Mouse (Mus musculus) limb, embryonic 12.5 days (tissue): Measurements from ENCODE around the gene Olfr55. TPM values are rescaled to one million over a fixed set of nuclear protein-coding genes. Genes with fewer than 3 reads are reported as not detected.
"Not testable (repeated sequence)": the region's sequence is repeated elsewhere in the genome, so short reads cannot be mapped to it uniquely, and the experiment has no call there.

ENCODE experiments used
- ATAC-seq: fragments of 200-750 bp; cut with Nextera tagmentation; 2 replicates; pipeline ENCODE4 v1.8.0; 2017; ENCODE audit warnings: low read depth, moderate TSS enrichment; ENCODE audit not compliant: insufficient number of reproducible peaks, insufficient read depth, low FRiP score, low TSS enrichment
- H3K27ac ChIP-seq: fragments of 300-500 bp; sonication (generic); 2 replicates; pipeline ENCODE4 v1.5.1; 2016; ENCODE audit warnings: mild to moderate bottlenecking, moderate library complexity
- H3K27me3 ChIP-seq: fragments of 300-500 bp; sonication (generic); 2 replicates; pipeline ENCODE4 v1.6.1; 2016; ENCODE audit warnings: mild to moderate bottlenecking, moderate library complexity
- H3K36me3 ChIP-seq: fragments of 300-500 bp; sonication (generic); 2 replicates; pipeline ENCODE4 v1.6.1; 2016; ENCODE audit warnings: mild to moderate bottlenecking, moderate library complexity
- H3K4me1 ChIP-seq: fragments of 300-500 bp; sonication (generic); replicated peaks from 2 replicates; pipeline ENCODE4 v1.6.1; 2016
- H3K4me2 ChIP-seq: fragments of 300-500 bp; sonication (generic); 2 replicates; pipeline ENCODE4 v1.6.1; 2016; ENCODE audit warnings: mild to moderate bottlenecking, moderate library complexity
- H3K4me3 ChIP-seq: fragments of 300-500 bp; sonication (generic); replicated peaks from 2 replicates; pipeline ENCODE4 v1.5.1; 2016; ENCODE audit warnings: mild to moderate bottlenecking
- H3K9ac ChIP-seq: fragments of 300-500 bp; sonication (generic); replicated peaks from 2 replicates; pipeline ENCODE4 v1.6.1; 2016; ENCODE audit warnings: mild to moderate bottlenecking, moderate library complexity
- H3K9me3 ChIP-seq: fragments of 300-500 bp; sonication (generic); 2 replicates; pipeline ENCODE4 v1.6.1; 2016; ENCODE audit warnings: mild to moderate bottlenecking, moderate library complexity
- WGBS: fragments of 180-500 bp; shearing (Covaris S2); methylation state at CpG from one replicate; pipeline ENCODE4 v1.1.7; 2016; 5-methylcytosine and 5-hydroxymethylcytosine counted together
- polyA plus RNA-seq: library from polyadenylated mRNA; unstranded; fragments of >200 nt; fragmentation: Nextera tagmentation; extraction: Ambion mirVana; gene quantifications from 2 replicates; pipeline ENCODE4 v1.2.1, GENCODE M21; 2016

Gene Olfr55
- polyA plus RNA-seq: not detected in 2 replicates

DNA sequence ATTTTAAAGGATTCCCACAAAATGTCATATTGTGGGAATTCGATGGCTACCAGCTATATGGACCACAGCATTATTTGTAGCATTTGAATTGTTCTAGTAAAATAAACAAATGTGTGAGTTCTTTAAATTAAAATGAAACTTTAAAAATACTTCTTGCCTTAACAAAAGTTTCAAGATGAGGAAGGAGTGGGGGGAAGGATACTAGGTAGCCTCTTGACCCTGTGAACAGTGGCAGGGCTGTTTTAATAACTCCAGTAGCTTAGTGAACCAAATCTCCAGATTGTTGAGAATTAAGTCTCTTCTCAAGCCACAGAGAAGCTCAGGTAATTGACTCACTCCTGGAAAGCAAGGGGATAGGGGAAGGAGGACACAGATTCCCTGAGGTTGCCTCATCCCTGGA, at the start of gene Olfr55:
Olfr55 (plus strand) TSS at position 301 of the 400 bp plus-strand sequence.
- not testable (repeated sequence) for ATAC-seq, H3K4me1 ChIP-seq

GRCm38 (mm10) chr17:33124546-33124945, 43.7 kb upstream of the Olfr55 start:
- Histone ChIP-seq H3K9me3 (no peaks in the 10 kb centered on the region), H3K36me3 (no peaks in the 10 kb centered on the region), H3K9ac (no peak overlapping the region), H3K4me2 (no peak overlapping the region), H3K27me3 (no peaks in the 10 kb centered on the region), H3K27ac (no peak overlapping the region), H3K4me1 (no peaks in the 10 kb centered on the region), H3K4me3 (no peak overlapping the region)
- no peak for ATAC-seq

More for the DNA sequence above, at the start of gene Olfr55:
- not testable (repeated sequence) for H3K4me2 ChIP-seq, H3K9ac ChIP-seq, H3K9me3 ChIP-seq, H3K36me3 ChIP-seq, H3K27ac ChIP-seq, H3K27me3 ChIP-seq, H3K4me3 ChIP-seq
- 77% methylated on average over 1 of the region's 1 CpGs for WGBS

- no peak for ATAC-seq
- H3K9ac ChIP-seq: no peak overlapping the region
- no peaks in the 10 kb centered on the region for H3K9me3 ChIP-seq
- no peak overlapping the region for H3K4me3 ChIP-seq
- H3K27ac ChIP-seq: no peak overlapping the region
- 66% methylated on average over 2 of the region's 2 CpGs for WGBS
- H3K4me2 ChIP-seq: no peak overlapping the region
- no peaks in the 10 kb centered on the region for H3K4me1 ChIP-seq
- no peaks in the 10 kb centered on the region for H3K27me3 ChIP-seq
- H3K36me3 ChIP-seq: no peaks in the 10 kb centered on the region
Measured at GRCm38 (mm10) chr17:33126257-33126656, 42.0 kb upstream of the Olfr55 start.

DNA sequence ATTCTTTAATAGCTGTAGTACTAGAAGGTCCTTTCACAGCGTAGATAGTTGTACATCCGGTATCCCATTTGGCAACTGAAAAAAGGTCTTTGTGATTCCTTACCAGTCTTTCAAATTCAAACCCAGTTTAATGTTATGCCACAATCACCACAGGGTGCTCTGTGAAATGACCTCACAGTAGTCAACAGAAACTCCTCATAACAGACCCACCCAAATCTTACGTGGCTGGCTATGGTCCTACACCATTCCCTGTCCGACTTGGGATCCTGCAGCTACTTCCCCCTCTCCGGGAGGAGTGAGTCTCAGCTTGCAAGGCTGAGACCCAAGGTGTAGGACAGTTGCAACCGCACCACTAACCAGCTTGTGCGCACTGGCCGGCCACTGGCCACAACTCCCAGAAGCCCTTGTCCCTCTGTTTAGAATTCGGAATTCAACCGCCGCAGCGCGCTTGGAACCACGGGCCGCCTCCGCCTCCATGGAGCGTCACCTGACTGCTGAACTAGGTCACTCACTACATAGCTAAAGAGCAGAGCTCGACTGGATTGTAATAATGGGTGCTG, 28.9 kb upstream of the Olfr55 start, which contains the start of gene Morc2b:
Morc2b (minus strand) TSS at position 423 of the 560 bp plus-strand sequence.
- Histone ChIP-seq H3K36me3 (no peaks in the 10 kb centered on the region), H3K27me3 (no peaks in the 10 kb centered on the region), H3K4me1 (no peaks in the 10 kb centered on the region), H3K4me3 (no peak within 1 kb of the TSS), H3K9me3 (0 out of 2 replicates have a peak, but pooled peaks cover 4% of the 10 kb centered on the region), H3K4me2 (no peak within 1 kb of the TSS), H3K9ac (no peak within 1 kb of the TSS), H3K27ac (no peak within 1 kb of the TSS)
- ATAC-seq: no peak
- WGBS: 70% methylated on average over 18 of the region's 18 CpGs

DNA sequence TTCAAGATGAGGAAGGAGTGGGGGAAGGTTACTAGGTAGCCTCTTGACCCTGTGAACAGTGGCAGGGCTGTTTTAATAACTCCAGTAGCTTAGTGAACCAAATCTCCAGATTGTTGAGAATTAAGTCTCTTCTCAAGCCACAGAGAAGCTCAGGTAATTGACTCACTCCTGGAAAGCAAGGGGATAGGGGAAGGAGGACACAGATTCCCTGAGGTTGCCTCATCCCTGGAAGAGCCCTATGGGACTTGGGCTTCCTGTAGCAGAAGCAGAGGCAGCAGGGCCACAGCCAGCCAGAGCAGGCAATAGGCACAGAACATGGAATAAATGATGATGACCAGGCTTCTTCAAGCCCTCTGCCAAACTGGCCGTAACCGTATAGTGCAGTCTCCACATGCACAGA, 22.8 kb downstream of the Olfr55 start, which contains the start of gene Olfr239:
Olfr239 (plus strand) TSS at position 301 of the 400 bp plus-strand sequence.
- H3K36me3 ChIP-seq, H3K9ac ChIP-seq, H3K4me1 ChIP-seq, H3K27ac ChIP-seq, ATAC-seq, H3K27me3 ChIP-seq, H3K4me3 ChIP-seq, H3K4me2 ChIP-seq, H3K9me3 ChIP-seq: not testable (repeated sequence)
- WGBS: no CpG with 5 or more reads among the region's 2 CpGs

GRCm38 (mm10) chr17:33221590-33221989, 53.3 kb downstream of the Olfr55 start, which contains the start of gene Olfr1564:
Gene Olfr1564, minus strand, starts transcription at chr17:33221690.
- H3K4me1 ChIP-seq: no peaks in the 10 kb centered on the region
- H3K27ac ChIP-seq: no peak within 1 kb of the TSS
- 85% methylated on average over 2 of the region's 2 CpGs for WGBS
- H3K4me2 ChIP-seq: no peak within 1 kb of the TSS
- no peak for ATAC-seq
- H3K27me3 ChIP-seq: no peaks in the 10 kb centered on the region
- no peak within 1 kb of the TSS for H3K4me3 ChIP-seq
- no peaks in the 10 kb centered on the region for H3K36me3 ChIP-seq
- peaks cover 9% of the 10 kb centered on the region; the same call in 1 of the 2 replicates for H3K9me3 ChIP-seq
- H3K9ac ChIP-seq: no peak within 1 kb of the TSS

Other genes with a start within 250 kb of the Olfr55 start
- gene Cyp4f13, start 221.0 kb upstream of the Olfr55 start, polyA plus RNA-seq: 6.6 and 8.5 TPM in 2 replicates
- 12.0 and 13.1 TPM in 2 replicates for gene Zfp472, start 202.6 kb upstream of the Olfr55 start, polyA plus RNA-seq
- 15.2 and 16.1 TPM in 2 replicates for gene Zfp952, start 175.3 kb upstream of the Olfr55 start, polyA plus RNA-seq
- gene Zfp763, start 135.0 kb upstream of the Olfr55 start, polyA plus RNA-seq: 18.2 and 18.9 TPM in 2 replicates
- not detected in 2 replicates for gene 4921501E09Rik, start 100.4 kb upstream of the Olfr55 start, polyA plus RNA-seq
- gene Zfp563, start 79.1 kb upstream of the Olfr55 start, polyA plus RNA-seq: 9.7 and 12.3 TPM in 2 replicates
- gene Morc2b, start 28.8 kb upstream of the Olfr55 start, polyA plus RNA-seq: not detected in 2 replicates
- not detected in 2 replicates for gene Olfr239, start 22.9 kb downstream of the Olfr55 start, polyA plus RNA-seq
- not detected in 2 replicates for gene Olfr1564, start 53.2 kb downstream of the Olfr55 start, polyA plus RNA-seq
- gene Zfp955a, start 86.7 kb downstream of the Olfr55 start, polyA plus RNA-seq: 19.5 and 20.3 TPM in 2 replicates
- gene Olfr63, start 96.2 kb downstream of the Olfr55 start, polyA plus RNA-seq: 0.04 TPM in 1 of 2 replicates, not detected in the other
- 13.4 and 14.1 TPM in 2 replicates for gene Zfp955b, start 121.1 kb downstream of the Olfr55 start, polyA plus RNA-seq
- 11.4 and 13.2 TPM in 2 replicates for gene Zfp81, start 190.4 kb downstream of the Olfr55 start, polyA plus RNA-seq
- 23.6 and 27.0 TPM in 2 replicates for gene Zfp101, start 226.2 kb downstream of the Olfr55 start, polyA plus RNA-seq